Mouse (Mus musculus) G1E (cell line): Measurements from ENCODE around the gene Pidd1.
"Not testable (repeated sequence)": the region's sequence is repeated elsewhere in the genome, so short reads cannot be mapped to it uniquely, and the experiment has no call there.

Source experiments
- GATA1 ChIP-seq: IDR thresholded peaks from 2 replicates; pipeline ENCODE4 v1.6.1; 2012; ENCODE audit warnings: borderline replicate concordance, low read length, inconsistent platforms, mixed read lengths
- POLR2AphosphoS5 ChIP-seq: IDR thresholded peaks from 2 replicates; pipeline ENCODE4 v1.6.1; 2012; ENCODE audit warnings: low read depth, low read length, inconsistent platforms; ENCODE audit not compliant: insufficient replicate concordance
- TAL1 ChIP-seq: conservative IDR thresholded peaks from 2 replicates; pipeline ENCODE4 v1.6.1; 2012; ENCODE audit warnings: low read depth, low read length, inconsistent platforms, mixed read lengths

DNA sequence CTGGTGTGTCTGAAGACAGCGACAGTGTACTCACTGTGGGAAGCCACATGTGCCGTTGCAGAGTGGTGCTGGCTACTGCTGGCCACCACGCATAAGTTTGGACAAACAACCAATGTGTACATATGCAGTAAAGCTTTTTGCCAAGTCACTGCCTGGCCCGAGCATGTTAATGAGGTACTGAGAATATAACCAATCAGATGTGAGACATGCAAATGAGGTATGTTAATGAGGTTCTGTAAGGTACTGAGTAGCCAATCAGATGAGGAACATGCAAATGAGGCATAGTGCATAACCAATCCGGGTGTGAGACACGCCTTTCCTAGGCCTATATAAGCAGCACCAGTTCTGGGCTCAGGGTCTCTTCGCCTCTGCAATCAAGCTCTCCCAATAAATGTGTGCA, 36.2 kb downstream of the Pidd1 start:
- not testable (repeated sequence) for TF ChIP-seq GATA1, POLR2AphosphoS5, TAL1
